Mouse (Mus musculus) skeletal muscle tissue, postnatal 0 days (tissue): ENCODE results near the gene B430306N03Rik. TPM values are rescaled to one million over a fixed set of nuclear protein-coding genes. Genes with fewer than 3 reads are reported as not detected.

Source experiments
- polyA plus RNA-seq: library from polyadenylated mRNA; unstranded; fragments of >200 nt; fragmentation: Nextera tagmentation; extraction: Ambion mirVana; gene quantifications from 2 replicates; pipeline ENCODE4 v1.2.1, GENCODE M21; 2015

The B430306N03Rik gene
- 0.12 and 0.33 TPM in 2 replicates for polyA plus RNA-seq

GRCm38 (mm10) chr17:48315905-48316579 lies at the start of gene B430306N03Rik:
Gene B430306N03Rik, plus strand, starts transcription at chr17:48316141.

GRCm38 (mm10) chr17:48299203-48299602 lies 16.7 kb upstream of the B430306N03Rik start, which contains the start of gene Treml2:
Gene Treml2, plus strand, starts transcription at chr17:48299498.

GRCm38 (mm10) chr17:48346231-48346630 lies 30.3 kb downstream of the B430306N03Rik start, which contains the start of gene Trem2:
Gene Trem2, plus strand, starts transcription at chr17:48346401.

GRCm38 (mm10) chr17:48359616-48360015 lies 43.7 kb downstream of the B430306N03Rik start, which contains the start of gene Treml1:
Gene Treml1, plus strand, starts transcription at chr17:48359916.

Other genes with a start within 250 kb of the B430306N03Rik start
- gene 1700067P10Rik, start 226.8 kb upstream of the B430306N03Rik start, polyA plus RNA-seq, result not detected in 2 replicates
- not detected in 2 replicates for gene 9830107B12Rik, start 169.9 kb upstream of the B430306N03Rik start, polyA plus RNA-seq
- gene A530064D06Rik, start 148.9 kb upstream of the B430306N03Rik start, polyA plus RNA-seq, result 0.15 and 0.26 TPM in 2 replicates
- not detected in 2 replicates for gene Trem1, start 83.4 kb upstream of the B430306N03Rik start, polyA plus RNA-seq
- gene Trem3, start 68.4 kb upstream of the B430306N03Rik start, polyA plus RNA-seq, result 0.14 TPM in 1 of 2 replicates, not detected in the other
- gene Treml4, start 51.8 kb upstream of the B430306N03Rik start, polyA plus RNA-seq, result 0.10 TPM in 1 of 2 replicates, not detected in the other
- 0.04 TPM in 1 of 2 replicates, not detected in the other for gene Treml2, start 16.6 kb upstream of the B430306N03Rik start, polyA plus RNA-seq
- 3.1 and 4.4 TPM in 2 replicates for gene Trem2, start 30.3 kb downstream of the B430306N03Rik start, polyA plus RNA-seq
- gene Treml1, start 43.8 kb downstream of the B430306N03Rik start, polyA plus RNA-seq, result 0.13 and 0.27 TPM in 2 replicates
- 3.4 TPM in 2 replicates for gene Nfya, start 93.8 kb downstream of the B430306N03Rik start, polyA plus RNA-seq
- gene Oard1, start 93.9 kb downstream of the B430306N03Rik start, polyA plus RNA-seq, result 21.5 and 24.7 TPM in 2 replicates
- 673 and 703 TPM in 2 replicates for gene Apobec2, start 116.8 kb downstream of the B430306N03Rik start, polyA plus RNA-seq
- 0.62 TPM in 1 of 2 replicates, not detected in the other for gene Tspo2, start 135.4 kb downstream of the B430306N03Rik start, polyA plus RNA-seq
- 0.13 TPM in 1 of 2 replicates, not detected in the other for gene Unc5cl, start 138.8 kb downstream of the B430306N03Rik start, polyA plus RNA-seq